Mouse (Mus musculus) midbrain, embryonic 16.5 days (tissue): ENCODE measurements around the gene Csf1. TPM values are rescaled to one million over a fixed set of nuclear protein-coding genes. Genes with fewer than 3 reads are reported as not detected.

Experiments
- ATAC-seq: fragments of 200-750 bp; cut with Nextera tagmentation; 2 replicates; pipeline ENCODE4 v1.8.0; 2017; ENCODE audit warnings: moderate TSS enrichment
- H3K27ac ChIP-seq: fragments of 300-500 bp; sonication (generic); 2 replicates; pipeline ENCODE4 v1.5.1; 2014; ENCODE audit warnings: mild to moderate bottlenecking, low read length, mixed read lengths
- H3K27me3 ChIP-seq: fragments of 300-500 bp; sonication (generic); 2 replicates; pipeline ENCODE4 v1.6.1; 2014; ENCODE audit warnings: low read depth, low read length, mixed read lengths; ENCODE audit not compliant: control insufficient read depth, insufficient read depth
- H3K36me3 ChIP-seq: fragments of 300-500 bp; sonication (generic); 2 replicates; pipeline ENCODE4 v1.6.1; 2014; ENCODE audit warnings: mild to moderate bottlenecking, low read length, moderate library complexity, mixed read lengths; ENCODE audit not compliant: control insufficient read depth, insufficient read depth
- H3K4me1 ChIP-seq: fragments of 300-500 bp; sonication (generic); 2 replicates; pipeline ENCODE4 v1.6.1; 2014; ENCODE audit warnings: mild to moderate bottlenecking, low read length, mixed read lengths; ENCODE audit not compliant: control insufficient read depth, insufficient read depth
- H3K4me2 ChIP-seq: fragments of 300-500 bp; sonication (generic); 2 replicates; pipeline ENCODE4 v1.6.1; 2014; ENCODE audit warnings: mild to moderate bottlenecking, low read length, mixed read lengths
- H3K4me3 ChIP-seq: fragments of 300-500 bp; sonication (generic); 2 replicates; pipeline ENCODE4 v1.5.1; 2014; ENCODE audit warnings: low read depth, mild to moderate bottlenecking, low read length, moderate library complexity, mixed read lengths
- H3K9ac ChIP-seq: fragments of 300-500 bp; sonication (generic); 2 replicates; pipeline ENCODE4 v1.6.1; 2014; ENCODE audit warnings: low read depth, low read length, mixed read lengths
- H3K9me3 ChIP-seq: fragments of 300-500 bp; sonication (generic); replicated peaks from 2 replicates; pipeline ENCODE4 v1.6.1; 2014; ENCODE audit warnings: mild to moderate bottlenecking, low read length, mixed read lengths; ENCODE audit not compliant: control insufficient read depth, poor library complexity, severe bottlenecking
- WGBS: fragments of 180-500 bp; shearing (Covaris S2); extraction: QIAGEN DNeasy Blood & Tissue Kit; methylation state at CpG from one replicate; pipeline ENCODE4 v1.1.7; 2014; 5-methylcytosine and 5-hydroxymethylcytosine counted together
- polyA plus RNA-seq: library from polyadenylated mRNA; unstranded; fragments of >200 nt; fragmentation: Nextera tagmentation; extraction: Ambion mirVana; gene quantifications from 2 replicates; pipeline ENCODE4 v1.2.1, GENCODE M21; 2015

Csf1 gene
- polyA plus RNA-seq, 1 experiment from 2014 or later, result 6.3 TPM

DNA sequence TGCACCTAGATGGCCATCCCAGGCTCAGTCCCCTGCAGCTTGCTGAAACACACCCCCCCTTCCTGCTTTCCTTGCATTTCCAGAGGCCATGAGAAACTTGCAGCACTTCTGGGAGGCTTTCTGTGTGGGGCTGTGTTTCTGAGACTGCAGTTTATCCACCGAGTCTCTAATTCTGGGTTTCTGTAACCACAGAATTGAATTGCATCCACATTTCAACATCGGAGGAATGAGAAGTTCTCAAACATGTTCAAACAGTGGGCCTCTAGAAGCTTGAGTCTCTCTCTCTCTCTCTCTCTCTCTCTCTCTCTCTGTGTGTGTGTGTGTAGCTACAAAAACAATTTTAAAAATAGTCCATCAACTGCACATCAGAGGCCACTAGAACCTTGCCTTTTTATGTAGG lies 9.4 kb upstream of the Csf1 start:
- Histone ChIP-seq H3K27me3 (no peaks in the 10 kb centered on the region), H3K4me2 (no peak overlapping the region), H3K9ac (no peak overlapping the region), H3K4me3 (no peak overlapping the region), H3K4me1 (no peaks in the 10 kb centered on the region), H3K36me3 (no peaks in the 10 kb centered on the region), H3K27ac (no peak overlapping the region), H3K9me3 (no peaks in the 10 kb centered on the region)
- 95% methylated on average over 2 of the region's 2 CpGs for WGBS
- no peak for ATAC-seq

DNA sequence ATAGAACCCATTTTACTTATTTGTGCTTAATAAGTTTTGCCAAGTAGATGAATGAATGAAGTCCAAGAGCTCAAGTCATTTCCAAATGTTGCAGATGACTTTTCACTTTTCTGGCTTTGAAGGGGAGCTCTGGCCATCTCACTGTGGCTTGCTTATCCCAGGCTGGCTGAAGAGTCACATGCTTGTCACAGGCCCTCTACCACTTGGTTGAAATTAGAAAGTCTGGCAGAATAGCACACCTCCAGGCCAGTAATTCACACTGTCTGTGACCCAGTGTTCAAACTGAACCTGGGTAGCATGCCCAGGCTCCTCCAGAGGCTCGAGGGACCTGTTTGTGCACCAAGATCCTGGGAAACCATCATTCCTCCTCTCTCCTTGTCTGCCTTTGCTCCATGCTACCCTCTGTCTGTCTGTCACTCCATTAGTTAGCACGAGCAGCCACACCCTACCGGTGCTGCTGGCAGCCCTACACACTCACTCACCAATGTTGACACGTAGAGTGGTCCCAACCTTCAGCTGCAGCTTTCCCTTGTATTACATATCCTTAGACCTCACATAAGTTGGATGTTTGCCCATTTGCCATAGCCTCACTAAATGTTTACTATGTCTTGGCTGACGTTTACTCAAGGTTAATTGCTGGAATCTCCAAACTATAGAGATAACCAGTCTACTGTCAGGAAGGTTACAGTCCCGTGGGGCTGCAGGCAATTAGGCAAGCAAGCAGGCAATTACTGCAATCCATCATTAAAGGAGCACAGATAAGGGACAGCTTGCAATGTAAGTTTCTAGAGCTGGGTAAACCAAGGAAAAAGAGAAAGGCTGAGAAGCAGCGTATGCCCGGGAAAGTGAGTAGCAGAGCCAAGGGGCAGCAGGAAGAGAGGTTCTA lies 8.1 kb upstream of the Csf1 start:
- Histone ChIP-seq H3K9ac (no peak overlapping the region), H3K4me2 (no peak overlapping the region), H3K27me3 (no peaks in the 10 kb centered on the region), H3K4me3 (no peak overlapping the region), H3K36me3 (no peaks in the 10 kb centered on the region), H3K4me1 (no peaks in the 10 kb centered on the region), H3K9me3 (no peaks in the 10 kb centered on the region), H3K27ac (no peak overlapping the region)
- 78% methylated on average over 8 of the region's 8 CpGs for WGBS
- no peak for ATAC-seq

DNA sequence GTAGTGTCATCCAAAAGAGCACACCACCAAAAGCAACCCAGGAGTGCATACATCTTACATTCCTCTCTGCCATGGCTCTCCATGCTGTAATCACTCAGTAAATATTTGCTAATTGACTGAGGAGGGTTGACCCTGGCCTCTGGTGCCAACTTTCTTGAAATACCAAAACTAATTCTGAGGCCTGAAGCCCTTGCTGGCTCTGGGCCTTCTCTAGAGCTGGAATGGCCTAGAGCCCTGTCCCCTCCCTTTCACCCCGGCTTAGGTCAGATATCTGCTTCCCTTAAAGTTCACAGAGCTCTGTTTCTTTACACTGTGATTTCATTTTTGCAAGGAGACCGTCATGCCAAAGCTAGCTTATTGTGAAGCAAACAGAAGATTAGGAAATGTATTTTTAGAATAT lies 6.5 kb upstream of the Csf1 start:
- no peak overlapping the region for H3K4me3 ChIP-seq
- WGBS, result 61% methylated on average over 2 of the region's 2 CpGs
- no peaks in the 10 kb centered on the region for H3K36me3 ChIP-seq
- no peaks in the 10 kb centered on the region for H3K4me1 ChIP-seq
- no peak overlapping the region for H3K9ac ChIP-seq
- no peak overlapping the region for H3K27ac ChIP-seq
- ATAC-seq, result no peak
- H3K9me3 ChIP-seq, result no peaks in the 10 kb centered on the region
- H3K4me2 ChIP-seq, result no peak overlapping the region
- H3K27me3 ChIP-seq, result no peaks in the 10 kb centered on the region

DNA sequence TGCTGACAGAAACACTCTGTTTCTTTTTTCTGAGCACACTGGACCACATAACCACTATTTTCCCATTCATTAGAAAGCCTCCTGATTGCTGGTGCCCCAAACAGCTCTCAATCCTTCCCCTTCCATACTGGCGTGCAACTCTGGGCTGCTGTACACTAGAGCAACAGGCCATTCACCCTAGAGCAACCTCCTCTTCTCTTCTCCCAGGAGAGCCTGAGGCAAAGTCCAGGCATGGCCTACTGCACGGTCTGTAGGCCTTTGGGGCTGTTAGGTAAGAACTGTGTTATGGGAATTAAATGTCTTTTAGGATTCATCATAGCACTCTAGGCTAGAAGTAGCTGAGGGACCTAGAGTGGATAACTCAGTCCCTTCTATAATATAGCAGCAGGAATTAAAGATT lies 5.7 kb upstream of the Csf1 start:
- no peaks in the 10 kb centered on the region for H3K4me1 ChIP-seq
- no peak for ATAC-seq
- H3K9me3 ChIP-seq, result no peaks in the 10 kb centered on the region
- no peaks in the 10 kb centered on the region for H3K27me3 ChIP-seq
- WGBS, result 87% methylated on average over 2 of the region's 2 CpGs
- no peak overlapping the region for H3K9ac ChIP-seq
- no peak overlapping the region for H3K4me2 ChIP-seq
- no peak overlapping the region for H3K27ac ChIP-seq
- no peak overlapping the region for H3K4me3 ChIP-seq
- H3K36me3 ChIP-seq, result no peaks in the 10 kb centered on the region

DNA sequence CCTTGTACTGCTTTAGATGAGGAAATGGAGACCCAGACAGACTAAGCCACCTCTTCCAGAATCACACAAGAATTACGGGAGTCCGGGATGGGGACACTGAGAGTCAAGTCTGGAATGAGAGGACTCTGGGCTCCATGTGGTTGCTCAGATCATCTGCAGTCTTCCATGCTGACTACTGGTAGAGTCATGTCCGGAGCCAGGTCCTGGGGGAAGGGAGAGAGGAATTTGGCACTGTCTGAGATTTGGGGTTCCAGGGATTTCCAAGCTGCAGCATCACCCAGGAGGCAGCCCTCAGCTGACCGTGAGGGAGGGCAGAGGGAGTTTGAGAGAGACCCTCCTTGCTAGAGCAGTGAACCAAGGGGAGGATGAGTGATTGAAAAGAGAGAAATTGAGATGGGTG lies 3.3 kb upstream of the Csf1 start:
- Histone ChIP-seq H3K4me1 (peaks cover 10% of the 10 kb centered on the region), H3K9me3 (no peaks in the 10 kb centered on the region), H3K4me2 (no peak overlapping the region), H3K36me3 (no peaks in the 10 kb centered on the region), H3K27me3 (no peaks in the 10 kb centered on the region), H3K27ac (no peak overlapping the region), H3K4me3 (no peak overlapping the region), H3K9ac (no peak overlapping the region)
- 84% methylated on average over 4 of the region's 4 CpGs for WGBS
- ATAC-seq, result no peak

DNA sequence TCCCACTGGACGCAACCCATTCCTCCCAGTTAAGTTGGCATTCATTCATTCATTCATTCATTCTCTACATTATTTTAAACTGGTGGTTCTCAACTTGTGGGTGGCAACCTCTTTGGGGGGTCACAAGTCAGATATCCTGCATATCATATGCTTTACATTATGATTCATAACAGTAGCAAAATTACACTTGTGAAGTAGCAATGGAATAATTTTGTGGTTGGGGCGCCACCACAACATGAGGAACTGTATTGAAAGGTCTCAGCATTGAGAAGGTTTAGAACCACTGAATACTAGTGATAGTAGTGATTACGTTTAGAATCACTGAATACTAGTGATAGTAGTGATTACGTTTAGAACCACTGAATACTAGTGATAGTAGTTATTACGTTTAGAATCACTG lies 1.2 kb upstream of the Csf1 start:
- Histone ChIP-seq H3K4me2 (no peak overlapping the region), H3K9ac (no peak overlapping the region), H3K27ac (no peak overlapping the region), H3K4me1 (peaks cover 19% of the 10 kb centered on the region), H3K9me3 (no peaks in the 10 kb centered on the region), H3K36me3 (no peaks in the 10 kb centered on the region), H3K27me3 (no peaks in the 10 kb centered on the region), H3K4me3 (no peak overlapping the region)
- 98% methylated on average over 5 of the region's 5 CpGs for WGBS
- no peak for ATAC-seq

DNA sequence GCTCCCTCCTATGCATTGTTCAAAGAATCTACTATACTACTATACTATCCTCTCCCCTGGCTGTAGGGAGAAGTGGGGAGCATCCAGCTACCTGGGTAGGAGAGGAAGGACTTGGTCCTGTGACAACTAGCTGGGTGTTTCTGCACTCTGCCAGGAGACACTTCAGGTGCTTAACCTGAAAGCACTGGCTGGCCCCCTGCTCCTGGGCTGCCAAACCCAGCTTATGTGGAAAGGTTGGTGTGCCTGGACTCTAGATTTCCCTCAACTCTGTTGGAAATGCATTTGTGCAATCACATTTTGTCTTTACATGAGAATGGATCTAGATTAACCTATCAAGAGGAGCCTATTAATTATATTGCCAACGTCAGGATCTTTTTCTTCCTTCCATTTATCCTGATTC lies 502 bp upstream of the Csf1 start:
- Histone ChIP-seq H3K36me3 (no peaks in the 10 kb centered on the region), H3K4me2 (peak overlapping the region; percentile 90), H3K9ac (no peak overlapping the region), H3K4me3 (no peak overlapping the region; the same call in 1 of the 2 replicates), H3K27me3 (no peaks in the 10 kb centered on the region), H3K27ac (no peak overlapping the region; the same call in 1 of the 2 replicates), H3K9me3 (no peaks in the 10 kb centered on the region), H3K4me1 (peaks cover 19% of the 10 kb centered on the region)
- no peak for ATAC-seq
- 50% methylated on average over 1 of the region's 1 CpGs for whole genome bisulfite sequencing

DNA sequence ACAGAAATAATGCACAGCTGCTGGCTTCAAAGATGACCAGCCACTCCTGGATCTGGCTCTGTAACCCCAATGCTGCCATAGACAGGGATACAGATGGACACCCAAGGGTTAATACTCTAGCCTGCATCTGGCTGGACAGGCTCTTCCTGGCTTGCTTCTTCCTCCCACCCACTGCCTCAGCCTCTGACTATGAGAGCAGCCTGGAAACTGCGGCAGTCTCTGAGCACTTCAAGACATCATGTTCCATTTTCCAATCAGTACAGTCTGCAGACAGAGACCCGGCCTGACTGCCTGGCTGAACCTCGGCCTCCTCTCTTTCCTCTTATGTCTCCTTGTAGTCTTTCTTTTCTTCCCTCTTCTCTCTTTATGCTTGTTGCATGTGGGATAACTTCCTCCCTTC lies 1.6 kb downstream of the Csf1 start:
- no peak for ATAC-seq
- H3K9ac ChIP-seq, result no peak overlapping the region

DNA sequence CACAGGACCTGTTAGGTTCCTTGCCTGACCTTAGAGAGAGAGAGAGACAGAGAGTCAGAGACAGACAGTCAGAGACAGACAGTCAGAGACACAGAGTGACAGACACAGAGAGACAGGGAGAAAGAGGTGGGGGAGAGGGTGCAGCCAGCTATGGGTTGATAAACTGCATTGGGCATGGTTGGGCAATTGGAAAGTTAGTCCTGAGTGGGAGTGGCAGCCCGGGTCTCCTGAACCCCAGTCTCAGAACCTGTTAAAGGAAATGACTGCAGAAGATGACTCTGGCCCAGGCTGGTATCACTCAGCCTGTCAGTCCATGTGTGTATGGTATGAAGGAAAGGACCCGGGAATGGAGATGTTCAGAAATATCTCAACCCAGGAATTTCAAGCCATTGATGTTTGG lies 2.1 kb downstream of the Csf1 start:
- Histone ChIP-seq H3K9me3 (no peaks in the 10 kb centered on the region), H3K4me3 (no peak overlapping the region), H3K27ac (no peak overlapping the region), H3K4me2 (peak overlapping the region; percentile 90), H3K9ac (no peak overlapping the region), H3K4me1 (peaks cover 19% of the 10 kb centered on the region), H3K27me3 (no peaks in the 10 kb centered on the region), H3K36me3 (no peaks in the 10 kb centered on the region)
- ATAC-seq, result no peak
- 91% methylated on average over 2 of the region's 2 CpGs for WGBS

More for the DNA sequence above, 1.6 kb downstream of the Csf1 start:
- no peaks in the 10 kb centered on the region for H3K27me3 ChIP-seq
- peak overlapping the region; percentile 57 for H3K4me3 ChIP-seq
- H3K27ac ChIP-seq, result no peak overlapping the region
- no peaks in the 10 kb centered on the region for H3K9me3 ChIP-seq
- H3K4me2 ChIP-seq, result peak overlapping the region; percentile 90
- peaks cover 19% of the 10 kb centered on the region for H3K4me1 ChIP-seq
- 27% methylated on average over 3 of the region's 3 CpGs for WGBS
- H3K36me3 ChIP-seq, result no peaks in the 10 kb centered on the region
